Mouse (Mus musculus): ENCODE results near the gene Slc25a48.

DNA sequence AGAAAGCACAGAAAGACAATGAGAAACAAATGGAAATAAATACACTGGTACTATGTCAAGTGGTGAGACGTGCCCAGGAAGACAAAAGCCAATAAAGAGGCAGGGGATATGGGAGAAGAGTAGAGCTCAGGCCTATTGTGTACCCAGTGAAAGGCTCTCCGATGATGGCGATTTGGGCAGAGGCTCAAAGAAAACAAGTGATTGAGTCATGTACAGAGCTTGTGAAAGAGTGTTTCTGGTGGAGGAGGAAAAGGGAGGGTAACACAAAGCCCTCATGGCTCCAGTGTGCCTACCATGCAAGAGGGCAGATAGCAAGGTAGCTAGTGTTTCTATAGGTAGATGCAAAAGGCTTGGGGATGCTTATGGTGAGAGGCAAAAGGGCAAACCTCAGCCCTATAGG lies 56.3 kb downstream of the Slc25a48 start:
- no peak for TF ChIP-seq TAL1 (conservative IDR thresholded peaks at IDR 0.05; ENCODE audit: low read depth, low read length)
- TF ChIP-seq CTCF (IDR thresholded peaks at IDR 0.05; ENCODE audit: low read depth, low read length), result no peak
- no peak for TF ChIP-seq POLR2AphosphoS5 (IDR thresholded peaks at IDR 0.05; ENCODE audit: insufficient replicate concordance, low read depth, low read length)
- no peak for TF ChIP-seq GATA1 (IDR thresholded peaks at IDR 0.05; ENCODE audit: borderline replicate concordance, low read length)
